Mouse (Mus musculus) hindbrain, embryonic 14.5 days (tissue): ENCODE data around the gene Gal3st2. TPM values are rescaled to one million over a fixed set of nuclear protein-coding genes. Genes with fewer than 3 reads are reported as not detected.
"Not testable (repeated sequence)": the region's sequence is repeated elsewhere in the genome, so short reads cannot be mapped to it uniquely, and the experiment has no call there.

Experiments
- ATAC-seq: fragments of 200-750 bp; cut with Nextera tagmentation; 2 replicates; pipeline ENCODE4 v1.8.0; 2017; ENCODE audit warnings: moderate number of reproducible peaks, mild to moderate bottlenecking, moderate TSS enrichment, moderate library complexity; ENCODE audit not compliant: low FRiP score
- DNase-seq: peaks from one replicate; pipeline ENCODE4 v3.0.0-alpha.2; 2015; ENCODE audit warnings: low spot score
- H3K27ac ChIP-seq: fragments of 300-500 bp; sonication (generic); 2 replicates; pipeline ENCODE4 v1.5.1; 2014; ENCODE audit warnings: mild to moderate bottlenecking, moderate library complexity
- H3K27me3 ChIP-seq: fragments of 300-500 bp; sonication (generic); 2 replicates; pipeline ENCODE4 v1.6.1; 2014; ENCODE audit warnings: mild to moderate bottlenecking, low read length, mixed read lengths; ENCODE audit not compliant: control insufficient read depth, insufficient read depth
- H3K36me3 ChIP-seq: fragments of 300-500 bp; sonication (generic); replicated peaks from 2 replicates; pipeline ENCODE4 v1.6.1; 2014; ENCODE audit not compliant: control insufficient read depth, insufficient read depth
- H3K4me1 ChIP-seq: fragments of 300-500 bp; sonication (generic); replicated peaks from 2 replicates; pipeline ENCODE4 v1.6.1; 2014; ENCODE audit warnings: antibody characterized with exemption, low read length, mixed read lengths; ENCODE audit not compliant: control insufficient read depth, insufficient read depth
- H3K4me2 ChIP-seq: fragments of 300-500 bp; sonication (generic); replicated peaks from 2 replicates; pipeline ENCODE4 v1.6.1; 2014; ENCODE audit warnings: mild to moderate bottlenecking, moderate library complexity
- H3K4me3 ChIP-seq: fragments of 300-500 bp; sonication (generic); replicated peaks from 2 replicates; pipeline ENCODE4 v1.5.1; 2014; ENCODE audit warnings: mild to moderate bottlenecking, low read length
- H3K9ac ChIP-seq: fragments of 300-500 bp; sonication (generic); 2 replicates; pipeline ENCODE4 v1.6.1; 2014
- H3K9me3 ChIP-seq: fragments of 300-500 bp; sonication (generic); 2 replicates; pipeline ENCODE4 v1.6.1; 2016; ENCODE audit warnings: low read length; ENCODE audit not compliant: control insufficient read depth
- WGBS: fragments of 180-500 bp; shearing (Covaris S2); extraction: QIAGEN DNeasy Blood & Tissue Kit; methylation state at CpG from one replicate; pipeline ENCODE4 v1.1.7; 2014; 5-methylcytosine and 5-hydroxymethylcytosine counted together
- polyA plus RNA-seq: library from polyadenylated mRNA; unstranded; fragments of >200 nt; fragmentation: Nextera tagmentation; extraction: Ambion mirVana; gene quantifications from 2 replicates; pipeline ENCODE4 v1.2.1, GENCODE M21; 2014

Gal3st2 gene
- polyA plus RNA-seq, 1 experiment from 2014 or later: not detected

DNA sequence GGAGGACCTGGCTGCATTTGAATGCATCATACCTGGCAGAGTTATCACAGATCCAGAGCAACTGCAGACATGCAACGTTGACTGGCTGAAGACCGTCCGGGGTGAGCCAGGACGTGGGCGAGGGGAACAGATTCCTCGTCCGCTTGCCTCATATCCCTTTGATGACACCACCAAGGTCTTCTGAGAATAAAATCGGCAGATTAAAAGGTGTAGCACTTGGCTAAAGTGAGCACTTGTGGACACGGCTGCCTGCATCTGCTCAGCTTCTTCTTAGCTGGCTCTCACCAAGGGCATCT, 34.6 kb upstream of the Gal3st2 start:
- peaks cover 13% of the 10 kb centered on the region for H3K4me1 ChIP-seq
- H3K9ac ChIP-seq: peak overlapping the region; percentile 71; the same call in 1 of the 2 replicates
- H3K9me3 ChIP-seq: no peaks in the 10 kb centered on the region
- no peaks in the 10 kb centered on the region for H3K27me3 ChIP-seq
- H3K27ac ChIP-seq: peak overlapping the region; percentile 94; the same call in 1 of the 2 replicates
- peaks cover 2% of the 10 kb centered on the region for H3K36me3 ChIP-seq
- 95% methylated on average over 9 of the region's 9 CpGs for WGBS
- DNase-seq: no peak
- no peak for ATAC-seq
- peak overlapping the region; percentile 92 for H3K4me2 ChIP-seq
- peak overlapping the region; percentile 43; the same call in 1 of the 2 replicates for H3K4me3 ChIP-seq

DNA sequence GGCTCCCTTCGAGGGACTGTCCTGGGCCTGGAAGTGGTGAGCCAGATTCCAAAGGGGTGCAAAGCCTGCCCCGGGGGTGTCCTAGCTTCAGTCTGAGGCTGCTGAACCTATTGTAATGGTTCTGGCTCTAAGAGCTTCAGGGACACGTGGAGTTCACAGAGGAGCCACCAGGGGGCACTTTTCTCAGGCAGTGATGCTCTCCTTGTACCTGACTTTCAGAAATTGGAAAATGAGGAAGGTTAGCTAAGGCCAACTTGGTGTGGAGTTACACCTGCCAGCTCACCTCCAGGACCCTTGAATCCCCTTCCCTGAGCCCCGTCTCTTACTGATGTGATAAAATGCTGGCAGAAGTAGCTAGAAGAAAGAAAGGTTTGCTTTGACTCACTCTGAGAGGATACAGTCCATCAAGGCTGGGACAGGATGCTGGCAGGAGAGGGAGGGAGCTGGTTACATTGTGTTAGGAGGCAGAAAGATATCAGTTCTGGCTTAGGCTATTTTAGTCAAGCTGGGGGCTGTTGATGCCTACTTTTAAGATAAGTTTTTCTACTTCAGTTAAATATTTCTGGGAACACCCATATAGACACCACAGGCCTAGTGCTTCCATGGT, 28.2 kb upstream of the Gal3st2 start:
- not testable (repeated sequence) for H3K27ac ChIP-seq, H3K9ac ChIP-seq, H3K9me3 ChIP-seq, H3K4me1 ChIP-seq, H3K4me3 ChIP-seq, DNase-seq, ATAC-seq, H3K27me3 ChIP-seq, H3K4me2 ChIP-seq
- 82% methylated on average over 2 of the region's 4 CpGs for WGBS
- H3K36me3 ChIP-seq: peaks cover 17% of the 10 kb centered on the region; the same call in 1 of the 2 replicates

DNA sequence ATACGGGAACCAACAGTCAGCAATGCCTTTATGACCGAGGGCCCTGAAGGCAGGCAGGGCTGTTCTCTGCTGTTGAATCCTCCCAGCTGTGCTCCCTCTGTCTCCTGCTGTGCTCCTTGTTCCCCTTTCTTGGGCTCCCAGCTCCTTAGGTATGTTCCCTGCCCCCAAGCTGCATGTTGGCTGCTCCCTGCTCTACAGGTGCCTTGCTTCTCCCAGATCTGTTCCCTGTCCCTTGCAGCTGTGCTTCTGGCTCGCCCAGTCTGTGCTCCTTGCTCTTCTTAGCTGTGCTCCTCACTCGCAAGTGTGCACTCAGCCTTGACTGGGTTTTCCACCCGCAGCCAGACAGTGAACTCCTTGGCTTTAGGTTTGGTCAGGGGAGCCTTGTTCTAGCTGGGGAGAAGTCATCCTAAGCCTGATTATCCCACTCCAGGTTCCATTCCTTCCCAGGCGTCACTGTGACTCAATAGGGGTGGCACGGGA, 26.4 kb upstream of the Gal3st2 start:
- no peak overlapping the region for H3K9ac ChIP-seq
- H3K4me1 ChIP-seq: no peaks in the 10 kb centered on the region
- no peak overlapping the region for H3K4me3 ChIP-seq
- no peak for ATAC-seq
- no peaks in the 10 kb centered on the region for H3K27me3 ChIP-seq
- DNase-seq: no peak
- H3K4me2 ChIP-seq: no peak overlapping the region
- no peaks in the 10 kb centered on the region for H3K9me3 ChIP-seq
- no peak overlapping the region for H3K27ac ChIP-seq
- WGBS: 88% methylated on average over 7 of the region's 7 CpGs
- peaks cover 20% of the 10 kb centered on the region; the same call in 1 of the 2 replicates for H3K36me3 ChIP-seq

GRCm38 (mm10) chr1:93835211-93835610, 25.9 kb upstream of the Gal3st2 start:
- Histone ChIP-seq H3K27ac (no peak overlapping the region), H3K9ac (no peak overlapping the region), H3K4me1 (no peaks in the 10 kb centered on the region), H3K4me3 (no peak overlapping the region), H3K9me3 (no peaks in the 10 kb centered on the region), H3K36me3 (peaks cover 20% of the 10 kb centered on the region; the same call in 1 of the 2 replicates), H3K4me2 (no peak overlapping the region), H3K27me3 (no peaks in the 10 kb centered on the region)
- DNase-seq: no peak
- 0 out of 2 replicates have a peak, but pooled peaks have one; percentile 14 for ATAC-seq
- WGBS: 94% methylated on average over 4 of the region's 4 CpGs

- no peaks in the 10 kb centered on the region for H3K9me3 ChIP-seq
- no peak overlapping the region for H3K4me3 ChIP-seq
- H3K27ac ChIP-seq: no peak overlapping the region
- H3K9ac ChIP-seq: no peak overlapping the region
- WGBS: 88% methylated on average over 6 of the region's 6 CpGs
- H3K36me3 ChIP-seq: peaks cover 20% of the 10 kb centered on the region; the same call in 1 of the 2 replicates
- DNase-seq (no peak), ATAC-seq (no peak)
- H3K4me1 ChIP-seq: no peaks in the 10 kb centered on the region
- no peaks in the 10 kb centered on the region for H3K27me3 ChIP-seq
- no peak overlapping the region for H3K4me2 ChIP-seq
These were observed 25.1 kb upstream of the Gal3st2 start for GRCm38 (mm10) chr1:93835876-93836531.

DNA sequence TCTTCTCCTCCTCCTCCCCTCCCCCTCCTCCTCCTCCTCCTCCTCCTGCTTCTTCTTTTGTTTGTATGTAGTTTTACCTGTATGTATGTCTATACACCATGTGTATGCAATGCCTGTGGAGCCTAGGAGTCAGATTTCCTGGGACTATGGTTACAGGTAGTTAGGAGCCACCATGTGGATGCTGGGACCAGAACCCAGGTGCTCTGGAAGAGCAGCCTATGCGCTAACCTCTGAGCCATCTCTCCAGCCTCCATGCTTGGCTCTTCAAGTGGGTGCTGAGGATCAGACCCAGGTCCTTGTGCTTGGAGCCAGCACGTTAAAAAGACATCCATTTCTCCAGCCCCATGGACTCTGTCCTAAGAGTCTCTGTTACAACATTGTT, 24.6 kb upstream of the Gal3st2 start:
- Histone ChIP-seq H3K4me3 (no peak overlapping the region), H3K27me3 (no peaks in the 10 kb centered on the region), H3K4me1 (no peaks in the 10 kb centered on the region), H3K27ac (no peak overlapping the region), H3K4me2 (no peak overlapping the region), H3K36me3 (peaks cover 20% of the 10 kb centered on the region; the same call in 1 of the 2 replicates), H3K9ac (no peak overlapping the region), H3K9me3 (no peaks in the 10 kb centered on the region)
- ATAC-seq (no peak), DNase-seq (no peak)
- 92% methylated on average over 2 of the region's 2 CpGs for WGBS

- no peak overlapping the region for H3K9ac ChIP-seq
- H3K4me1 ChIP-seq: no peaks in the 10 kb centered on the region
- peaks cover 20% of the 10 kb centered on the region; the same call in 1 of the 2 replicates for H3K36me3 ChIP-seq
- no peak for DNase-seq
- no peak overlapping the region for H3K4me3 ChIP-seq
- no peaks in the 10 kb centered on the region for H3K9me3 ChIP-seq
- H3K4me2 ChIP-seq: no peak overlapping the region
- no peak for ATAC-seq
- H3K27ac ChIP-seq: no peak overlapping the region
- WGBS: 94% methylated on average over 8 of the region's 8 CpGs
- no peaks in the 10 kb centered on the region for H3K27me3 ChIP-seq
These were observed 23.8 kb upstream of the Gal3st2 start for GRCm38 (mm10) chr1:93837335-93837734.

DNA sequence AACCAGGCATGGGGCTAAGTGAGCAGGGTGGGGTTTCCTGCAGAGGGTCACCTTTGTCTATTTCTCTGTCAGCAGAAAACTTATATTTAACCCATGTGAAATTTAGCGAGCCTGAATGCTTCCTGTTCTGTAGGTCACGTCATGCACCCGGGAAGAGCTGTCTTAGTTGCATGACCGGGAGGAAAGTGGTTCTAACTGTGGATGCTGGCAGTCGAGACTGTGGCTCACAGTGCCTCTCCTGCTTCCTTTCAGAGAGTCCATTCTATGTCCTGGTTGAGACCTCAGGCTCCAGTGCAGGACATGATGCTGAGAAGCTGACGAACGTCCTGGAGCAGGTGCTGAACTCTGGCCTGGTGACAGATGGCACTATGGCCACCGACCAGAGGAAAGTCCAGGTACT, 22.5 kb upstream of the Gal3st2 start:
- H3K4me3 ChIP-seq, DNase-seq, H3K4me1 ChIP-seq, H3K27ac ChIP-seq, H3K4me2 ChIP-seq, H3K27me3 ChIP-seq, H3K9ac ChIP-seq, ATAC-seq, H3K9me3 ChIP-seq: not testable (repeated sequence)
- 94% methylated on average over 7 of the region's 8 CpGs for WGBS
- peaks cover 20% of the 10 kb centered on the region; the same call in 1 of the 2 replicates for H3K36me3 ChIP-seq

DNA sequence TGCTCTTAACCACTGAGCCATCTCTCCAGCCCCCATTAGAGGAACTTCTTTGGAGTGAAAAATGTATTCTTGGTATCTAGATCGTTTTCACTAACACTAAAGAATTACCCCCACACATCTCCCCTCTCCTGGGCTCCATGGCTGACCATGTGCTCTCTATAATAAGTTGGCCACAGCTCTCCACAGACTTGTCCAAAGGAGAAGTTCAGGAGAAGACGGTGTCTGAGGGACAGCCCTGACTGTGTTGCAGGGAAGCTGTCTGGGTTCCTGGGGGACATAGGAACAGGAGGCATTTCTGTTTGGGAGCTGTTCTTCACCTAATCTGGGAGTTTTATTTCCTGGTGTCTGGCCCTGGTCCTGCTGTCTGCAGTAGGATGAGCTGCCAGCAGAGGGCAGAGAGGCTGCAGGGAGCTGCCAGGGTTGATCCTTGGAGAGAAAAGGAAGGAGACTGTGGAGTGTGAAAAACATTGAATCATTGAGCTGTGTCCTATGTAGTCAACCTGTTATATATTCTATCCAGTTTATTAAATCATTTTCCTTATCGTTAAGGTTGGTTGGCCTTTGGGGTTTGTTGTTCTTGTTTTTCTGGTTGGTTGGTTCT, 15.2 kb upstream of the Gal3st2 start:
- ATAC-seq: peak; percentile 73; the same call in 1 of the 2 replicates
- H3K4me2 ChIP-seq, DNase-seq, H3K4me1 ChIP-seq, H3K9me3 ChIP-seq, H3K27ac ChIP-seq, H3K36me3 ChIP-seq, H3K9ac ChIP-seq, H3K27me3 ChIP-seq, H3K4me3 ChIP-seq: not testable (repeated sequence)
- WGBS: 57% methylated on average over 1 of the region's 3 CpGs
